Mouse (Mus musculus) liver (tissue): ENCODE measurements around the gene Fkbp1b.
"Not testable (repeated sequence)": the region's sequence is repeated elsewhere in the genome, so short reads cannot be mapped to it uniquely, and the experiment has no call there.

Experiments
- DNase-seq: peaks from one replicate; pipeline ENCODE4 v3.0.0-alpha.2; 2020; ENCODE audit warnings: mixed read lengths

Fkbp1b gene

DNA sequence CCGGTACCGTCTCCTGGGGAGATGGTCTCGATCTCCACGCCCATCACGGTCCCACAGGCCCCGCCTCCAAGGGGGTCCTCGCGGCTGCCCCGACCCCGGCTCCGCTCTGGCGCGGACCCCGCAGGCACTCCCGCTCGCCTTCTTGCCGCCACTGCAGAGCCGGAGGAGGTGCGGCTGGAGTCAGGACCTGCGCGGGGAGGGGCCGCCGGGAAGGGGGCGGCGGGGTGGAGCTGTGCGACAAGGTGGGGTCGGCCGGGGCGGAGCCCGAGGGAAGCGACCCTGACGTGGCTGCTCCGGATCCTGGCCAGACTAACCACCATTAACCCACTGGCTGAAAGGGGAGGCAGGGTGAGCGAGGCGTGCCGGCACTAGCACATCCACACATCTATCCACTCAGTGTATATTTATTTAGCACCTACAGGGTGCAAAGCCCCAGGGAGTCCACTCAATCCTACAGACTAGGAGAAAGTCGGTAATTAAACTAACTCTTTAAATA, at the start of gene Fkbp1b:
Gene Fkbp1b (minus strand): TSS at position 200 of the 496 bp plus-strand sequence.
- peak; percentile 81 for DNase-seq

GRCm38 (mm10) chr12:4889891-4890290, 48.5 kb upstream of the Fkbp1b start:
- no peak for DNase-seq

- DNase-seq, result no peak
Measured at GRCm38 (mm10) chr12:4889251-4889650, 47.9 kb upstream of the Fkbp1b start.

DNA sequence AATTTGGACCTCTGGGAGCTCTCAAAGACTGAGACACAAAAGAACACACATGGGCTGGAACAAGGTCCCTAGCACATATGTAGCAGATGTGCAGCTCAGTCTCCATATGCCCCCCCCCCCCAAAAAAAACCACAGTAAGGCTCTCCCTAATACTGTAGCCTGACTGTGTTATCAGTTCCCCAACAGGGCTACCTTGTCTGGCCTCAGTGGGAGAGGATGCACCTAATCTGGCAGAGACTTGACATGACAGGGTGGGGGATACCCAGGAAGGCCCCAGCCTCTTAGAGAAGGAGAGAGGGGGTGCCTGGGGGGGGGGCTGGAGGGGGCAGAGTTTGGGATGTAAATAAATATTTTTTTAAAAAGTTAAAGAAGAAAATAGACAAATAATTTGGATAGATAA, 47.3 kb upstream of the Fkbp1b start:
- peak; percentile 56 for DNase-seq

DNA sequence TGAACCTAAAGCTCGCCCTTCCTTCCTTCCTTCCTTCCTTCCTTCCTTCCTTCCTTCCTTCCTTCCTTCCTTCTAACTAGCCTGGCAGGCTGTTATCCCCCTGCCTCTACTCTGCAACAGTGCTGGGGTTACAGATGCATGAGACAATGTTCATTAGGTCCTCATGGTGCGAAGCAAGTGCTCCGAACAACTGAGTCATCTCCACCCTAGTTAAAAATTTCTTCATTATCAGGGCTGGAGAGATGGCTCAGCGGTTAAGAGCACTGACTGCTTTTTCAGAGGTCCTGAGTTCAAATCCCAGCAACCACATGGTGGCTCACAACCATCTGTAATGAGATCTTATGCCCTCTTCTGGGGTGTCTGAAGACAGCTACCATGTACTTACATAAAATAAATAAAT, 45.2 kb upstream of the Fkbp1b start:
- not testable (repeated sequence) for DNase-seq

GRCm38 (mm10) chr12:4885062-4885461, 43.7 kb upstream of the Fkbp1b start:
- no peak for DNase-seq

DNA sequence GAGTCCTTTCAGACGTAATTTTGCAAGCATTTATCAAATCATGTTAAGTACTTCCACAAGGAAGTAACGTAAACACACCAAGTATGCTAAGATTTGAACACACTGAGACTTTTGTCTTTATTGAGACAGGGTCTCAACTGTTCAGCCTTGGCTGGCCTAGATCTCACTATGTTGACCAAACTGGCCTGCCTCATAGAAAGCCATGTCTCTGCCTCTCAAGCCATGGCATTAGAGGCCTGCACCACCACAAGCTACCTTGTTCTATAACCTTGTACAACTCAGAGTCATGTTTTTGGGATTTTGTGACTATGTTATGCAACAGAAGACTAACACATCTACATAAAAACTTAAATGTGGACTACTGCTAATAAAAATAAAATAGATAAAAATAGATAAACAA, 40.7 kb upstream of the Fkbp1b start:
- no peak for DNase-seq

DNA sequence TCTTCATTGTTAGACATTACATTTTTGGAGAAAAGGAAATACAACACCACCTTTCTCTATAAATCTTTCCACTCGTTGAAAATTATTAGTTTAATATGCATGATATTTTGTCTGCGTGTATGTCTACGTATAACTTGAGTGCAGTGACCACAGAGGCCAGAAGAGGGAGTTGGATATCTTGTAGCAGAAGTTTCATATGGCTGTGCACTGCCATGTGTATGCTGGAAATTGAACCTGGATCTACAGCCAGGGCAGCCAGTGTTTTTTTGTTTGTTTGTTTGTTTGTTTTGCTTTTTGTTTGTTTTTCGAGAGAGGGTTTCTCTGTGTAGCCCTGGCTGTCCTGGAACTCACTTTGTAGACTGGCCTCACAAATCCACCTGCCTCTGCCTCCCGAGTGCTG, 37.7 kb upstream of the Fkbp1b start:
- DNase-seq, result peak; percentile 47

GRCm38 (mm10) chr12:4878296-4878783, 36.9 kb upstream of the Fkbp1b start:
- no peak for DNase-seq

DNA sequence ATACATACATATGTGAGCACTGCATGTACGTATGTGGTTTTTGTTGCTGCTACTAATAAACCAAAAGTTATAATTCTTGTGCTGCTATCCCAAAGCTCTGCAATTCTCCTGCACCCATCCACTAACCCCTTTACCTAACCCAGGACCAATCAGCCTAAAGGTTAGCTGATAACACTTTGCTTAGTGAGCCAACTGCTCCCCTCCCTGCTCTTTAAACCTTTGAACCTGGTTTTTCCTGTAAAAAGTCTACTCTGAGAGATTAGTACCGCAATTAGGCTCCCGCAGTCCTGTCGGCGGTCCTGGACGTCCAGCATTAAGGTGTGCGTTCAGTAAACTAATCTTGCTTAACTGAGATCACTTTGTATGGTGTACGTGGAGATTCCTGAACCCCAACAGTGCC, 34.2 kb upstream of the Fkbp1b start:
- DNase-seq, result no peak

- peak; percentile 97 for DNase-seq
Measured at GRCm38 (mm10) chr12:4874161-4874927, 33.0 kb upstream of the Fkbp1b start, which contains the start of gene Mfsd2b. Gene Mfsd2b, minus strand, starts transcription at chr12:4874359.

DNA sequence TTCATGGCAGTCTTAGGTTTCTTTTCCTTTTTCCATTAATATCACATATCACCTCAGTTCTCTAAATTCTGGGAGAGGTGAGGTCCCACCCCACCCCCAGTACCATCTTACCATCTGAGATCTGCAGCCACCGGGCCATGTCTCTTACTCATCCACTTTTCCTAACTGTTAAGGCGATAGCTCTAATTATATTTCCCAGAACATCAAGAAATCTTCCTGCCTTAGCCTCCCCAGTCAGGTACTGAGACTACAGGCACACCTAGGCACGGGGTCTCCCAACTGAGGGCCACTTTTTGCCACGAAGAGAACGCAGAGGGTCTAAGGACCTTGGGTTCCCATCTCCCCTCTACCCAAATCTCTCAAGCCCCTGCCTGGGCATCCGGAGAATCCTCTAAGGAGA, 32.1 kb upstream of the Fkbp1b start:
- peak; percentile 45 for DNase-seq

DNA sequence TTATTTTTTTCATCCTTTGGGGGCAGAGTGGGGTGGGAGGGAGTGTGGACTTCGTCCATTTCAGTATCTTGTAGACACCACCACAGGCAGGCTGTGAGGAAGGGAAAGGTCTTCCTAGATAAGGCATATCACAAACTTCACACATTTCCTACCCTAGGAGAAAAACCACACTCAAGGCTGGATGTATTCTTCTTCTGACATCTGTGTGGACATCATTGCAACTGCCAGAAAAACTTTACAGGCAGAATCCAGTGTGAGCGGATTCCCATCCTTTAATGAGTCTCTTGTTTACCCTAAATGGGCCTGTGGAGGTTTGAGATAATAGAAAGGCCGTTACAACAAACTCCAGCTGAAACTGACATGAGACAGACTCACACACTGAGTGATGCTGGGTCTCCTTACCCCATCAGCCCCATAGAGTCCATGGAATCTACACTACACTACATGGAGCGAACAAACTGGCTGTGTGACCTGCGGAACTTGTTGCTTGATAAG, 31.6 kb upstream of the Fkbp1b start:
- peak; percentile 79 for DNase-seq

- DNase-seq, result peak; percentile 54
Measured at GRCm38 (mm10) chr12:4872273-4872672, 30.9 kb upstream of the Fkbp1b start.

- DNase-seq, result no peak
Measured at GRCm38 (mm10) chr12:4871260-4871659, 29.9 kb upstream of the Fkbp1b start.

DNA sequence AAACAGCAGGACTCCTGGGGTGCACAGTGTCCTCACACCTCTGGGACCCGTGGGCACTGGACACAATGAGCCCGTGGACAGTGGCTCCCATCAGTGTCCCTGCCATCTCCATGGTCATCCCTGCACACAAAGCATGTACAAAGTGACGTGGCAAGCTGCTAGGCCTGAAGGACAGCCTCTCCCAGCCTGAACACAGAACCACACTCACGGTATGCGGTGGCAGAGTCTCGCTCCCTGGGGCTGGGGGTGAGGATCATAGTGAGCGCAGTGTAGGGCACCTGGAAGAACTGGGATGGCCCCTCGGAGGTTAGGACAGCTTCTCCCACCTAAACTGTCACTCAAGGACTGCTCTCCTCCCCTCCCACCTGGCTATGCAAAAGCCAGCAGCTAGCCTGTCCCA, 27.5 kb upstream of the Fkbp1b start:
- DNase-seq, result no peak

GRCm38 (mm10) chr12:4864338-4864690, 22.9 kb upstream of the Fkbp1b start:
- no peak for DNase-seq

- DNase-seq, result no peak
Measured at GRCm38 (mm10) chr12:4863654-4864337, 22.4 kb upstream of the Fkbp1b start.

DNA sequence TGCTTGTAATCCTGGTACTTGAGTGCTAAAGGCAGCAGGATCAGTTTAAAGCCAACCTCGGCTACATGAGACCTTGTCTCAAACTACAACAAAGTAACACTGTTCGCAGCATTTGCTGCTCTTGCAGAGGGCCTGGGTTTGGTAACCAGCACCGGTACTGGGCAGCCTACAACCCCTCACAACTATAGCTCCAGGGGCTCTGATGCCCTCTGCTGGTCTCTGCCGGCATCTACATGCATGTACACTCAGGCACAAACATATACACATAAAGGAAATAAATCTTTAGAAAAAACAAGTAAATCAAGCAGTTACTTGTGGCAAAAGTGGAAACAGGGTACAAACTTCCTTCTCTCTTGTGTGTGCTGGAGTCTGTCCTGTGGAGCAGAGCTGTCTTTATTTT, 21.3 kb upstream of the Fkbp1b start:
- DNase-seq, result peak; percentile 51

DNA sequence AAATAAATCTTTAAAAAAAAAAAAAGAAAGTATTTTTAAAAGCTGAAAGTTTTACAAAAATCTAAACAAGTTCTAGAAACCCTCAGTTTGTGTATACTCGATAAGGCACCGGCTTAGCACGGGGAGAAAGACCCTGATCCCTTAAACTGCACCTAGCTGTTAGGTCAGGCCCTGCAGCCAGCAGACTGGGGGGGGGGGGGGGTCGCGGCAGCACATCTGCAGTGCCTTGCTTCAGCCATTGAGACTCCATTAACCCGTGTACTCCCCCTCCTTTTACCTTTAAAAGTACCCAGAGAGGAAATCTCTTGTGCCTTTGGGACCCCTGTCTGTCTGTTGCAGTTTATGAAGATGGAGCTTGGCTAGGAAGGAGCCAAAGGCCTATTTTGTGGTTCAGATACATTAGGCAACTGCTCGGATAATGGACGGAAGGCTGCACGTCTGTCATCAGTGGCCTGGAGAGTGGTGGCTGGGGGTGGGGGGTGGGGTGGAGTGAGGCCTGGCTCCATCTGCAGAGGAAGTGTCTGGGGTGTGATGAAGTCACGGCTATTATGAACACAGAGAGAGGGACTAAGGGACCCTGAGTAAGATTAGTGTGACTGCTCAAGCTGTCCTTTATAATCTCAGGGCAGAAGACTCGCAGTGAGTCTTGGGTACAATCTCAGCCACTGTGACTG, 18.0 kb upstream of the Fkbp1b start:
- no peak for DNase-seq

DNA sequence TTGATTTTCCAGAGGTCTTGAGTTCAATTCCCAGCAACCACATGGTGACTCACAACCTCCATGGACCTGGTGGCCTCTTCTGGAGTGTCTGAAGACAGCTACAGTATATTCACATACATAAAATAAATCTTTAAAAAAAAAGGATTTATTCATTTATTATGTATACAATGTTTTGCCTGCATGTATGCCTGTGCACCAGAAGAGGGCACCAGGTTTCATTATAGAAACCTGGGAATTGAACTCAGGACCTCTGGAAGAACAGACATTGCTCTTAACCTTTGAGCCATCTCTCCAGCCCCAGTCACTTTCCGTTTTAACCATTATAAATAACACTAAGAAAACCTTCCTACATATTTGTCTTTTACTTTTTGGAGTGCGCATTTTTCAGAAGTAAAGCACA, 15.4 kb upstream of the Fkbp1b start:
- DNase-seq, result no peak

DNA sequence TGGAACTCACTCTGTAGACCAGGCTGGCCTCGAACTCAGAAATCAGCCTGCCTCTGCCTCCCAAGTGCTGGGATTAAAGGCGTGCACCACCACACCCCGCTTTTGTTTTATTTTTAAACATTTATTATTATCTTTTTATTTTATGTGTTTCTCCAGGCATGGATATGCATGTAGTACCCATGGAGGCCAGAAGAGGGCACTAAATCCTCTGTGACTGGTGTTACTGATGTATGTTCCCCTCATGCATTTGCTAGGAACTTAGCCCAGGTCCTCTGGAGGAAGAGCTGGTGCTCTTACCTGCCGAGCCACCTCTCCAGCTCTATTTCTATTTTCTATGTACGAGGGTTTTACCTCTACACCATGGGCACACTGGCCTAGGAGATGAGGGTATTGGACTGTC, 14.8 kb upstream of the Fkbp1b start:
- DNase-seq, result peak; percentile 56

- DNase-seq, result peak; percentile 69
Measured at GRCm38 (mm10) chr12:4843741-4844140, 2.4 kb upstream of the Fkbp1b start.
